Mouse (Mus musculus) MEL (cell line): ENCODE measurements around the gene Map3k21. TPM values are rescaled to one million over a fixed set of nuclear protein-coding genes. Genes with fewer than 3 reads are reported as not detected.

Experiments
- DNase-seq: peaks from one replicate; pipeline ENCODE4 v3.0.0; 2011; ENCODE audit warnings: low read depth, low spot score
- H3K27ac ChIP-seq: 2 replicates; pipeline ENCODE4 v1.5.1; 2012; ENCODE audit warnings: low read depth, mild to moderate bottlenecking, control low read depth, low read length, moderate library complexity; ENCODE audit not compliant: control insufficient read depth
- H3K27me3 ChIP-seq, 2 experiments: fragments of 150-350 bp in 1 of 2; sonication (generic) in 1 of 2; 2 replicates each; pipeline ENCODE4 v1.6.1; 2012; ENCODE audit warnings: low read length in 2 of 2, mild to moderate bottlenecking in 2 of 2, improper control_type of control experiment in 1 of 2, moderate library complexity in 1 of 2; ENCODE audit not compliant: insufficient read depth in 2 of 2, control insufficient read depth in 1 of 2
- H3K36me3 ChIP-seq, 2 experiments: 2 replicates each; pipeline ENCODE4 v1.6.1; 2012 to 2014; ENCODE audit warnings: low read length in 2 of 2, improper control_type of control experiment in 1 of 2, inconsistent platforms in 1 of 2, mild to moderate bottlenecking in 1 of 2; ENCODE audit not compliant: insufficient read depth in 2 of 2, control insufficient read depth in 1 of 2
- H3K4me1 ChIP-seq, 2 experiments: fragments of 150-350 bp in 1 of 2; sonication (generic) in 1 of 2; 2 replicates each; pipeline ENCODE4 v1.6.1; 2012; ENCODE audit warnings: low read length in 2 of 2, improper control_type of control experiment in 1 of 2, mild to moderate bottlenecking in 1 of 2; ENCODE audit not compliant: insufficient read depth in 2 of 2, control insufficient read depth in 1 of 2
- H3K4me3 ChIP-seq, 2 experiments: fragments of 150-350 bp in 1 of 2; sonication (generic) in 1 of 2; 2 replicates each; pipeline ENCODE4 v1.5.1; 2012; ENCODE audit warnings: low read depth in 2 of 2, low read length in 2 of 2, mild to moderate bottlenecking in 2 of 2, moderate library complexity in 2 of 2, control low read depth in 1 of 2, improper control_type of control experiment in 1 of 2; ENCODE audit not compliant: control insufficient read depth in 1 of 2, insufficient read depth in 1 of 2
- H3K79me2 ChIP-seq: 2 replicates; pipeline ENCODE4 v1.6.1; 2012; ENCODE audit warnings: mild to moderate bottlenecking, low read length, moderate library complexity; ENCODE audit not compliant: control insufficient read depth, poor library complexity, insufficient read depth
- H3K9ac ChIP-seq: 2 replicates; pipeline ENCODE4 v1.6.1; 2012; ENCODE audit warnings: low read depth, mild to moderate bottlenecking, control low read depth, low read length, moderate library complexity; ENCODE audit not compliant: control insufficient read depth, poor library complexity, severe bottlenecking
- H3K9me3 ChIP-seq: fragments of 150-350 bp; sonication (generic); replicated peaks from 2 replicates; pipeline ENCODE4 v1.6.1; 2012; ENCODE audit warnings: mild to moderate bottlenecking, low read length, improper control_type of control experiment, moderate library complexity; ENCODE audit not compliant: insufficient read depth
- BHLHE40 ChIP-seq: IDR thresholded peaks from 2 replicates; pipeline ENCODE4 v1.6.1; 2012; ENCODE audit warnings: low read depth, mild to moderate bottlenecking, inconsistent platforms, low read length, improper control_type of control experiment, borderline replicate concordance
- CTCF ChIP-seq, 3 experiments: IDR thresholded peaks in 2 of 3; conservative IDR thresholded peaks in 1 of 3; 2 replicates each; pipeline ENCODE4 v1.5.1; 2011 to 2012; ENCODE audit warnings: low read length in 3 of 3, low read depth in 2 of 3, mild to moderate bottlenecking in 2 of 3, improper control_type of control experiment in 1 of 3, inconsistent platforms in 1 of 3, mixed read lengths in 1 of 3, moderate library complexity in 1 of 3; ENCODE audit not compliant: control insufficient read depth in 1 of 3, insufficient read depth in 1 of 3, poor library complexity in 1 of 3, severe bottlenecking in 1 of 3
- E2F4 ChIP-seq: IDR thresholded peaks from 2 replicates; pipeline ENCODE4 v1.6.1; 2011; ENCODE audit warnings: low read depth, low read length, improper control_type of control experiment, borderline replicate concordance
- ELF1 ChIP-seq: IDR thresholded peaks from 2 replicates; pipeline ENCODE4 v1.6.1; 2014; ENCODE audit warnings: low read depth, mild to moderate bottlenecking, inconsistent platforms, low read length, improper control_type of control experiment, moderate library complexity
- EP300 ChIP-seq, 2 experiments: IDR thresholded peaks; 2 replicates each; pipeline ENCODE4 v1.6.1; 2011; ENCODE audit warnings: improper control_type of control experiment in 2 of 2, low read length in 2 of 2, low read depth in 1 of 2, mild to moderate bottlenecking in 1 of 2
- ETS1 ChIP-seq: IDR thresholded peaks from 2 replicates; pipeline ENCODE4 v1.6.1; 2012; ENCODE audit warnings: low read depth, mild to moderate bottlenecking, inconsistent platforms, low read length, improper control_type of control experiment, moderate library complexity
- GABPA ChIP-seq: IDR thresholded peaks from 2 replicates; pipeline ENCODE4 v1.6.1; 2012; ENCODE audit warnings: low read depth, mild to moderate bottlenecking, inconsistent platforms, low read length, improper control_type of control experiment, moderate library complexity
- HCFC1 ChIP-seq: IDR thresholded peaks from 2 replicates; pipeline ENCODE4 v1.6.1; 2012; ENCODE audit warnings: low read depth, mild to moderate bottlenecking, inconsistent platforms, low read length, improper control_type of control experiment, moderate library complexity
- JUND ChIP-seq: IDR thresholded peaks from 2 replicates; pipeline ENCODE4 v1.6.1; 2011; ENCODE audit warnings: low read depth, mild to moderate bottlenecking, improper control_type of control experiment, low read length
- KAT2A ChIP-seq: conservative IDR thresholded peaks from 2 replicates; pipeline ENCODE4 v1.6.1; 2012; ENCODE audit warnings: low read depth, low read length, improper control_type of control experiment, inconsistent platforms
- MAFK ChIP-seq: IDR thresholded peaks from 2 replicates; pipeline ENCODE4 v1.6.1; 2011; ENCODE audit warnings: low read depth, mild to moderate bottlenecking, low read length, improper control_type of control experiment, borderline replicate concordance
- MAZ ChIP-seq: IDR thresholded peaks from 2 replicates; pipeline ENCODE4 v1.6.1; 2012; ENCODE audit warnings: low read depth, mild to moderate bottlenecking, inconsistent platforms, low read length, improper control_type of control experiment
- MEF2A ChIP-seq: IDR thresholded peaks from 2 replicates; pipeline ENCODE4 v1.6.1; 2014; ENCODE audit warnings: low read depth, mild to moderate bottlenecking, inconsistent platforms, low read length, improper control_type of control experiment; ENCODE audit not compliant: poor library complexity, insufficient replicate concordance, severe bottlenecking; ENCODE audit errors: extremely low read depth
- MYB ChIP-seq: IDR thresholded peaks from 2 replicates; pipeline ENCODE4 v1.6.1; 2011; ENCODE audit warnings: mild to moderate bottlenecking, low read depth, low read length, improper control_type of control experiment
- NELFE ChIP-seq: IDR thresholded peaks from 2 replicates; pipeline ENCODE4 v1.6.1; 2011; ENCODE audit warnings: low read depth, low read length, improper control_type of control experiment
- NRF1 ChIP-seq: IDR thresholded peaks from 2 replicates; pipeline ENCODE4 v1.6.1; 2014; ENCODE audit warnings: low read depth, mild to moderate bottlenecking, inconsistent platforms, low read length, improper control_type of control experiment, moderate library complexity; ENCODE audit not compliant: poor library complexity, insufficient read depth, severe bottlenecking
- POLR2AphosphoS2 ChIP-seq: IDR thresholded peaks from 2 replicates; pipeline ENCODE4 v1.6.1; 2011; ENCODE audit warnings: low read length, improper control_type of control experiment
- POLR2AphosphoS5 ChIP-seq: IDR thresholded peaks from 2 replicates; pipeline ENCODE4 v1.6.1; 2012; ENCODE audit warnings: low read depth, borderline replicate concordance, mild to moderate bottlenecking, inconsistent platforms, low read length, moderate library complexity, mixed read lengths
- RAD21 ChIP-seq: IDR thresholded peaks from 2 replicates; pipeline ENCODE4 v1.6.1; 2011; ENCODE audit warnings: mild to moderate bottlenecking, low read depth, low read length, improper control_type of control experiment
- RCOR1 ChIP-seq: IDR thresholded peaks from 2 replicates; pipeline ENCODE4 v1.6.1; 2012; ENCODE audit warnings: low read depth, mild to moderate bottlenecking, inconsistent platforms, low read length, improper control_type of control experiment
- SIN3A ChIP-seq: IDR thresholded peaks from 2 replicates; pipeline ENCODE4 v1.6.1; 2012; ENCODE audit warnings: low read length, improper control_type of control experiment, inconsistent platforms
- TAL1 ChIP-seq: IDR thresholded peaks from 2 replicates; pipeline ENCODE4 v1.6.1; 2012; ENCODE audit warnings: mild to moderate bottlenecking, inconsistent platforms, low read length, moderate library complexity, mixed read lengths
- TBP ChIP-seq: IDR thresholded peaks from 2 replicates; pipeline ENCODE4 v1.8.0; 2011; ENCODE audit warnings: low read depth, low read length, improper control_type of control experiment
- ZKSCAN1 ChIP-seq: IDR thresholded peaks from 2 replicates; pipeline ENCODE4 v1.6.1; 2012; ENCODE audit warnings: low read depth, mild to moderate bottlenecking, inconsistent platforms, low read length, improper control_type of control experiment, moderate library complexity
- ZMIZ1 ChIP-seq: IDR thresholded peaks from 2 replicates; pipeline ENCODE4 v1.6.1; 2012; ENCODE audit warnings: low read depth, mild to moderate bottlenecking, inconsistent platforms, low read length, improper control_type of control experiment, moderate library complexity
- ZNF384 ChIP-seq: IDR thresholded peaks from 2 replicates; pipeline ENCODE4 v1.6.1; 2012; ENCODE audit warnings: low read depth, mild to moderate bottlenecking, inconsistent platforms, low read length, improper control_type of control experiment
- polyA plus RNA-seq, 2 experiments: library from polyadenylated mRNA; stranded (reverse) in 1 of 2; unstranded in 1 of 2; fragments of >175 nt in 1 of 2; fragments of >200 nt in 1 of 2; gene quantifications; 2 replicates each; pipeline versions ENCODE4 v1.2.1 to v1.2.4; 2012; ENCODE audit warnings: low replicate concordance in 2 of 2, low read depth in 1 of 2; ENCODE audit not compliant: insufficient read length in 2 of 2, insufficient read depth in 1 of 2, missing spikeins in 1 of 2
- total RNA-seq: library from RNA; depleted of rRNA; stranded (reverse); fragments of 300-350 nt; gene quantifications from 2 replicates; pipeline ENCODE4 v1.2.3, GENCODE M21; 2012

Gene Map3k21
- total and polyA plus RNA-seq, 3 experiments = not detected

DNA sequence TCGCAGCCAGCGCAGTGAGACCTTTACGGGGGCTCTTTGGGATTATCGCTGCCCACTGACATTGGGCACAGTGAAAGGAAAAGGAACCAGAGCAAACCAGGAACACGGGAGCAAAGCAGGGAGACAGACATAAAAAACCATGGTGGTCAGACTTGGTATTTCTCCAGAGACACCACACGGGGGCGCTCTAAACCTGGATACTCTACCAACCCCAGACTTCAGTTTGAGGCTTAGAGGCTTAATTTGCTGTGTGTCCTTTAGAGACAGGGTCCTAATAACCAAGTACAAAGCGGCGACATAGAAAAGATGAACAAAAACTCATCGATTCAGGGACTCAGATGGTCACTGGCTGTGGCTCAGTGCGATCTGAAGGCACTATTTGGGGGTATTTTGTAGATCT, 45.4 kb downstream of the Map3k21 start:
- Histone ChIP-seq H3K9me3 (no peaks in the 10 kb centered on the region), H3K9ac (no peak overlapping the region), H3K4me1 (no peaks in the 10 kb centered on the region), H3K27me3 (no peaks in the 10 kb centered on the region), H3K27ac (no peak overlapping the region), H3K36me3 (no peaks in the 10 kb centered on the region), H3K79me2 (no peaks in the 10 kb centered on the region), H3K4me3 (no peak overlapping the region)
- DNase-seq = no peak
- TF ChIP-seq E2F4 (no peak), CTCF (IDR thresholded peaks at IDR 0.05 in 2 of 3, conservative IDR thresholded peaks at IDR 0.05 in 1 of 3; ENCODE audit: control insufficient read depth in 1 of 3, insufficient read depth in 1 of 3, low read depth in 2 of 3, low read length in 3 of 3, poor library complexity in 1 of 3, severe bottlenecking in 1 of 3) (peak; percentile 33 to 42 (median 38); a peak in 5 of 6 replicates), ZKSCAN1 (no peak), POLR2AphosphoS2 (no peak), NRF1 (no peak), BHLHE40 (no peak), NELFE (no peak), POLR2AphosphoS5 (no peak), GABPA (no peak), ETS1 (no peak), HCFC1 (no peak), KAT2A (no peak), RCOR1 (no peak), MAFK (no peak), RAD21 (peak; percentile 21)

DNA sequence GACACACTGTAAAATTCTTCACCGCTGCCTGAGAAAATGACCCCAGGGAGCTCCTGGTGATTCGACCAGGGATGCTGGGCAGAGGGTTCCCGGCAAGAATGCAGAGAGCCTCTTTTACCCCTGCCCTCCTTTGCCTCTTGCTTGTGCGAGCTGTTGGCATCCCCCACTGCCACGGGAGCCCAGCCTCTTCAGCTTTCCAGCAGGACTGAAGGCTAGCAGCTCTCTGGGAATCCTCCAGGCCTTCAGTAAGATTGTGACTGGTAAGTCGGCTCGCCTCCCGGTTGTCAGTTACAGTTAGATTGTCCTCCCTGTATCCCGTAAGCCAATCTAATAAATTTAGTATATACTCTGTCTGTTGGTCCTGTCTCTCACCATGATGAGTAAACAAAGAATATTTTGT, 46.5 kb downstream of the Map3k21 start:
- Histone ChIP-seq H3K27me3 (no peaks in the 10 kb centered on the region; a peak in 1 of 4 replicates), H3K4me1 (no peaks in the 10 kb centered on the region)
- DNase-seq = no peak

More for the DNA sequence above, 46.5 kb downstream of the Map3k21 start:
- Histone ChIP-seq H3K4me3 (no peak overlapping the region), H3K79me2 (no peaks in the 10 kb centered on the region), H3K9ac (no peak overlapping the region), H3K27ac (no peak overlapping the region), H3K9me3 (no peaks in the 10 kb centered on the region), H3K36me3 (no peaks in the 10 kb centered on the region)
- TF ChIP-seq EP300 (IDR thresholded peaks at IDR 0.05; ENCODE audit: low read depth in 1 of 2, low read length in 2 of 2) = no peak
- no peak for TF ChIP-seq POLR2AphosphoS5
- no peak for TF ChIP-seq ZMIZ1
- TF ChIP-seq RCOR1 = no peak
- TF ChIP-seq CTCF (IDR thresholded peaks at IDR 0.05 in 2 of 3, conservative IDR thresholded peaks at IDR 0.05 in 1 of 3; ENCODE audit: control insufficient read depth in 1 of 3, insufficient read depth in 1 of 3, low read depth in 2 of 3, low read length in 3 of 3, poor library complexity in 1 of 3, severe bottlenecking in 1 of 3) = no peak
- no peak for TF ChIP-seq MEF2A
- TF ChIP-seq MAZ = no peak
- TF ChIP-seq TAL1 = no peak
- no peak for TF ChIP-seq HCFC1
- no peak for TF ChIP-seq NELFE
- no peak for TF ChIP-seq TBP
- no peak for TF ChIP-seq ELF1
- no peak for TF ChIP-seq JUND
- TF ChIP-seq MYB = no peak
- TF ChIP-seq ETS1 = no peak
- TF ChIP-seq SIN3A = no peak
- no peak for TF ChIP-seq ZNF384
